Mouse (Mus musculus) limb, embryonic 10.5 days (tissue): ENCODE measurements around the gene Xpo4. TPM values are rescaled to one million over a fixed set of nuclear protein-coding genes. Genes with fewer than 3 reads are reported as not detected.

Experiments used
- DNase-seq: peaks from one replicate; pipeline ENCODE4 v3.0.0-alpha.2; 2017; ENCODE audit warnings: low spot score
- H3K27ac ChIP-seq: fragments of 300-500 bp; sonication (generic); 2 replicates; pipeline ENCODE4 v1.5.1; 2016; ENCODE audit warnings: mild to moderate bottlenecking
- H3K27me3 ChIP-seq: fragments of 300-500 bp; sonication (generic); 2 replicates; pipeline ENCODE4 v1.6.1; 2016; ENCODE audit warnings: low read depth, mild to moderate bottlenecking; ENCODE audit not compliant: poor library complexity, severe bottlenecking
- H3K36me3 ChIP-seq: fragments of 300-500 bp; sonication (generic); 2 replicates; pipeline ENCODE4 v1.6.1; 2016; ENCODE audit warnings: mild to moderate bottlenecking, moderate library complexity
- H3K4me1 ChIP-seq: fragments of 300-500 bp; sonication (generic); 2 replicates; pipeline ENCODE4 v1.6.1; 2016
- H3K4me3 ChIP-seq: fragments of 300-500 bp; sonication (generic); 2 replicates; pipeline ENCODE4 v1.5.1; 2016; ENCODE audit warnings: mild to moderate bottlenecking, moderate library complexity
- H3K9me3 ChIP-seq: fragments of 300-500 bp; sonication (generic); replicated peaks from 2 replicates; pipeline ENCODE4 v1.6.1; 2016; ENCODE audit warnings: mild to moderate bottlenecking
- WGBS: fragments of 180-500 bp; shearing (Covaris S2); methylation state at CpG from one replicate; pipeline ENCODE4 v1.1.7; 2016; 5-methylcytosine and 5-hydroxymethylcytosine counted together
- polyA plus RNA-seq: library from polyadenylated mRNA; unstranded; fragments of >200 nt; fragmentation: Nextera tagmentation; extraction: Ambion mirVana; gene quantifications from 2 replicates; pipeline ENCODE4 v1.2.1, GENCODE M21; 2016

The Xpo4 gene
- polyA plus RNA-seq, result 30.3 and 33.4 TPM in 2 replicates

DNA sequence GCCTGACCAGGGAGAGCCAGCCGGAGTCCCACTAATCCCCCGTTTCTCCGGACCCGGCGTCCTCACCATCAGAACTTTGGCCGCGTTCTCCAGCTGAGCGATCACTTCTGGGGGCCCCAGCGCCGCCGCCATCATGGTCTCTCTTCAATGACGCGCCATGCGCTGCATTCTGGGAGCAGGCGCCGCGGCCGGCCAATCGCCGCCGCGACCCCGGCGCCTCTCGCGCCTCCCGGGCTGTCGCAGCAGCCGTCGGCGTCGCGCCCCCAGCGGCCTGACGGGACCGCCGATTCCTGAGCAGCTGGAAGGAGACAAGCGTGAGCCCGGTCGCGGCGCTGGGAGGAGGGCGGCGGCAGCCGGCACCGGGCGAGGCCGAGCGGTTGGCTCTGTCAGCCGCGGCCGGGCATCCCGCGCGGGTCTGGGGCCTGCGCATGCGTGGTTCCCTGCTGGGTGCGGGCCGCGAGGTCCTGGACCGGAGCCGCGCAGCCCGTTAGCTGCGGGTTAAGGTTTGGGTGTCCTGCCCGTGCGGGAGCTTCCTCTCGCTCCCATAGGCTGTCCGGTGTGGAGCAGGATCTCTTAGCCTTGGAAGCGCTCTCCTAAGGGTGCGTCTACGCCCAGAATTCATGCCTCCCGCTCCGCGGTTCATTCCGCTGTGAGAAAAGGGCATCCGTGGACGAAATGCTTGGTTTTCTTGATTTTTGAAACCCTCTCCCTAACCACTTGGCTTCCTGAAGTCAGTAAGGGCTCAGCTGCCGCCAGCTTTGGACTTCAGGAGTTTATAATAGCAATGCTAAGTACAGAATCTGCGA lies at the start of gene Xpo4:
TSS of gene Xpo4 (minus strand) at position 609 of the 806 bp plus-strand sequence.
- peak; percentile 89 for DNase-seq
- Histone ChIP-seq H3K9me3 (no peaks in the 10 kb centered on the region), H3K27ac (peak within 1 kb of the TSS; percentile 97), H3K27me3 (no peaks in the 10 kb centered on the region), H3K4me3 (peak within 1 kb of the TSS; percentile 95), H3K36me3 (peaks cover 9% of the 10 kb centered on the region), H3K4me1 (peaks cover 13% of the 10 kb centered on the region)
- WGBS, result under 1% methylated on average over 80 of the region's 80 CpGs

DNA sequence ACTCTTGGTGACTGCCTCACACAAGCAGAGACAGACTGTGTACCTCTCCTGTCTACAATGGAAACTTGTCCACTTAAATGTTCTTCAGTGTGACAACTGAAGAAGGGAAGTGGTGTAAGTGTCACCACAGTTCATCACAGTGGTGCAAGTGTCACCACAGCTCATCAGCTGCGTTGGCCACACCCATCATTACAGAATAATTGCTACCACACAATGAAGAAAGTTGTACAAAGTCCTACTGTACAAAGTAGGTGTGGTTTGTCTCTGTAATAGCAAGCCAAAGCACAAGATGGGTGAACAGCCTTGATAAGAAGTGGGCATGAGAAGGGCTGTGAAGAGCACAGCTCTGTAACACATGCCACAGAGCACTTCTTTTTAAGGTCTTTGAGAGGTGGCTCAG lies 47.7 kb upstream of the Xpo4 start:
- Histone ChIP-seq H3K4me1 (no peaks in the 10 kb centered on the region), H3K27ac (no peak overlapping the region), H3K9me3 (no peaks in the 10 kb centered on the region), H3K4me3 (no peak overlapping the region), H3K27me3 (no peaks in the 10 kb centered on the region), H3K36me3 (peaks cover 38% of the 10 kb centered on the region)
- WGBS, result 90% methylated on average over 1 of the region's 1 CpGs
- DNase-seq, result no peak

DNA sequence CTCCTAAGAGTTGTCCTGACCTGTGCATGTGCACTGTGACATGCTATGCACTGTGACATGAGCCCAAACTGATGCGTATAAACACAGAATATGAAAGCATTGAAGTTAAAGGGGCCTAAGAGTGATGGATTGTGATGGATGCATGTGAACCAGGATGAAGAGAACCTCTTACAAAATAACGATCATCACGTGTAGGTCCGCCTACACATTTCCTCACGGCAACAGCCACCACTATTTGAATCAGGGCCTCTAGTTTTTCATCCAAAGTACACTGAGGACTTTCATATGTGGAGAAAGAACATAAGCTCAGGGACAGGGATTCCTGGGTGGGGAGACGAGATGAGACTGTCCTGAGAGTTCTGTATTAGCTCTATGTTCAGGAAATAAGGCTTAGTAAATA lies 45.8 kb upstream of the Xpo4 start:
- no peak for DNase-seq
- Histone ChIP-seq H3K27ac (no peak overlapping the region), H3K27me3 (no peaks in the 10 kb centered on the region), H3K4me1 (no peaks in the 10 kb centered on the region), H3K36me3 (peaks cover 34% of the 10 kb centered on the region), H3K9me3 (no peaks in the 10 kb centered on the region), H3K4me3 (no peak overlapping the region)
- 88% methylated on average over 6 of the region's 6 CpGs for WGBS

DNA sequence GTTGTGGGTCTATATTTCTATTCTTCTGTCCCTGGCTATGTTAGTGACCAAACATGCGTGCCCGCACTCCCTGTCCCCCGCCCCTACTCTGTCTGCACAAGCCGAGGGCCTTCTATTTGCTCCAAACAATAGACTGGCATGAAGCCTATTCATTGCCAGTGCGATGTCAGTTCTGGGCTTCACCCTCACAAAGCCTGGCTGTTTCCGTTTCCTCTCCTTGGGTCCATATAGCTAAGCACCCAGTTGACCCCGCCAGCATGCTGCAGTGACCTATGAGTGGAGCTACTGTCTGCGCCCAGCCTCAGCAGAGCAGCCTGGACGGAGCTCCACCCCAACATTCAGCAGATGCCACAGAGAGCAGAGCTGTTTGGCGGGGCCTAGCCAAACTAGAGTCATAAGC lies 43.9 kb upstream of the Xpo4 start:
- H3K4me3 ChIP-seq, result no peak overlapping the region
- no peak overlapping the region for H3K27ac ChIP-seq
- no peak for DNase-seq
- H3K36me3 ChIP-seq, result peaks cover 42% of the 10 kb centered on the region
- no peaks in the 10 kb centered on the region for H3K4me1 ChIP-seq
- no peaks in the 10 kb centered on the region for H3K27me3 ChIP-seq
- 88% methylated on average over 10 of the region's 10 CpGs for WGBS
- H3K9me3 ChIP-seq, result no peaks in the 10 kb centered on the region

DNA sequence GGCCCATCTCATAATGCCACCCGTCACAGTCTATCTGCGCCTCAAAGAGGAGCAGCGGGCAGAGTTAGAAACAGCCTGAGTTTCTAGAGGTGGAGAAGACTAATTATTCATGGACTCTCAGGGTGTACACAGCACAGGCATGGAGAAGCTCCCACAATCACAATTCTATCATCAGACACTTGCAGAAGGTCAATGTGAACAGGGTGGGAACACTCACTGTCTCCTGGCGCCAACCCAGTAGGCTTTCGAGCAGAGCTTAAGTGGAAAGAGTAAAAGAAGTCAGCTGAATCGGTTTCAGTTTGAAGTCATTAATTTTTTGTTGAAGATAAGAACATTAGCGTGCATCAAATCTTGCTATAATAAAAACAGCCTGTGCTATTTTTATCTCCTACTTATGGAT lies 43.4 kb upstream of the Xpo4 start:
- H3K9me3 ChIP-seq, result no peaks in the 10 kb centered on the region
- peaks cover 42% of the 10 kb centered on the region for H3K36me3 ChIP-seq
- H3K27ac ChIP-seq, result no peak overlapping the region
- WGBS, result 94% methylated on average over 7 of the region's 7 CpGs
- no peaks in the 10 kb centered on the region for H3K27me3 ChIP-seq
- H3K4me1 ChIP-seq, result no peaks in the 10 kb centered on the region
- H3K4me3 ChIP-seq, result no peak overlapping the region
- no peak for DNase-seq

DNA sequence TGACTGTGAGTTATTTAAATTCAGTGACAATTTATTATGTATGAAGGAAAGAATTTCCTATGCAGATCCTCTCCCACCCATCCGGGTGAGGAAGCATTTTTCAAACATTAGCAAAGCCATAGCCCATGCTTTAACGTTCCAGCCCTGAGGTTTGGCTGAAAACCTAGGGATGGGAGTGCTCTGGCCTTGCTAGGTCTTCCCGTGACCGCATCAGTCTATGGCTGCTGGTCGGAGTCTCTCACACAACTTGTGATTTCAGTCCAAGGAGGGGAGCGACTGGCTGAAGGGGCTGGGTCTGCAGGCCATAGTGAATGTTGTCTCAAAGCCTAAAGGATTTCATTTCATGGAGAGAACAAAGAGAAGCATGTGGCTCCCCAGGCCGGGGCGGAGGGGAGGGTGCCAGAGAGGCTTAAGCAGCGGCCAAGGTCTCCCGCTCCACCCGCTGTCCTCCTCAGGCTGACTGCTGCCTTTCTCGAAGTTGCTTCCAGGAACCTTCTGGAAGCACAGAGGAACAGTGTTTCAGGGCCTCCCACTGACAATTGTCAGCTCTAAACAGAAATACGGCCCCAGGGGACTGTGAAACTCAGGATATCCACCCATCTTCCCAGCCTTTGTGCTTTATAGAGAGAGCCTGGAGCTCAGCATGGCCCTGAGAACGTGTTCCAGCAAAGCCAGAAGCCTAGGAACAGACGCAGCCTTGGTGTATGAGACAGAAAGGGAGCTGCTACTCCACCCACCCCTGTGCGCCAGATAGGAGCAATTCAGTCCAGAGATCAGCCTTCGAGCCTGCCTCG lies 42.1 kb upstream of the Xpo4 start:
- Histone ChIP-seq H3K4me1 (peaks cover 1% of the 10 kb centered on the region; the same call in 1 of the 2 replicates), H3K4me3 (no peak overlapping the region), H3K9me3 (no peaks in the 10 kb centered on the region), H3K36me3 (peaks cover 45% of the 10 kb centered on the region), H3K27ac (no peak overlapping the region; the same call in 1 of the 2 replicates), H3K27me3 (no peaks in the 10 kb centered on the region)
- DNase-seq, result no peak
- WGBS, result 78% methylated on average over 18 of the region's 18 CpGs

DNA sequence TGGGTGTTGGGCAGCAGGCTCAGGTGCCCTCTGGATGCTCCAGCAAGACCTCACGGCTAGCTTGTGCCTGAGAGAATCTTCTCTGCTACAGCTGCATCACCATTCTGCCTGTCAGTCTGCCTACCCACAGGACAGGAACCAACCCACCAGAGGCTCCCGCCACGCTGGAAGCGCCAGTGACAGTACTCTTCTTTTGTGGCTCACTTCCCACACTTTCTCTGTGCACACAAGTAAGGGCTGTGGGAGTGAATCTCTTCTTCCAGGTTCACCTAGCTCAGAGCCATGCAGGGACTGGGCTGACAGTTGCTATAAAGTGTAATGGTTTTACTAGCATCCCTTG lies 41.5 kb upstream of the Xpo4 start:
- no peak overlapping the region for H3K4me3 ChIP-seq
- WGBS, result 91% methylated on average over 4 of the region's 4 CpGs
- no peak overlapping the region for H3K27ac ChIP-seq
- H3K9me3 ChIP-seq, result no peaks in the 10 kb centered on the region
- peaks cover 51% of the 10 kb centered on the region for H3K36me3 ChIP-seq
- no peak for DNase-seq
- H3K4me1 ChIP-seq, result peaks cover 6% of the 10 kb centered on the region; the same call in 1 of the 2 replicates
- H3K27me3 ChIP-seq, result no peaks in the 10 kb centered on the region

DNA sequence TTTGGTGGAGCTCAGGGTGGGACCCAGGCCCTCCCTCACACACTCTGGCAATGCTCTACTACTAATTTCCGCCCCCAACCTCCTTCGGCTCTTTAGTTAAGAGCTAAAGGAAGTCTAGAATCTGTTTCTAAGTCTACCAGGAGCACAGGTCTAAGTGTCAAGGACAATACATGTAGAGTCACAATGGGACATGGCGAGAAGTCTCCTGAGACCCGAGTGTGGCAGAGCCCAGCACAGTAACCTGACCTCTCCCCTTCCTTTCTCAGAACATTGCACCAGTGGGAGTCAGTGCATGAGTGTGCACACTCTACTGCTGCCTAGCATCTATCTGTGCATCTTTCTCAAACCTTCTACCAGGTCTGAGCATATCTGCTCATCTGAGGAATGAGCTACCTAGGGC lies 40.5 kb upstream of the Xpo4 start:
- WGBS, result 90% methylated on average over 4 of the region's 4 CpGs
- no peak overlapping the region for H3K27ac ChIP-seq
- no peak for DNase-seq
- H3K9me3 ChIP-seq, result no peaks in the 10 kb centered on the region
- H3K36me3 ChIP-seq, result peaks cover 55% of the 10 kb centered on the region
- no peak overlapping the region for H3K4me3 ChIP-seq
- H3K4me1 ChIP-seq, result peaks cover 6% of the 10 kb centered on the region; the same call in 1 of the 2 replicates
- H3K27me3 ChIP-seq, result no peaks in the 10 kb centered on the region

DNA sequence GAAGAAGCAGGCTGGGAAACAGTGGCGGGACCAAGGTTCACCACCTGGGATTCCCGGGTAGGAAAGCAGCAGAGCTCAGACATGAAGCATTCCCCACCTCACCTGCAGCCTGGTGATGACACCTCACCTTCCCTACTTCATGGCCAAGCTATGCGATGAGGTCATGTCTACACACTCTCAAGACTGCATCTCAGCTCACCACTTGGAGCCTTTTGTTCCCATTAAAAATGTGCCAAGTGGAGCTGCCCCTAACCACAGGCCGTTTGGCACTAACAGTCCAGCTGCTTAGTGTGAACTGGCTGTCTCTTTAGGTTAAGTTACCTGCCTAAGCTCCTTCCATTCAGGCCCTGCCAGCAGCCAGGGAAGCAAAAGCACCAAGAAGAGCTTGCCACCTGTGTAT lies 39.8 kb upstream of the Xpo4 start:
- WGBS, result 90% methylated on average over 4 of the region's 4 CpGs
- peaks cover 60% of the 10 kb centered on the region for H3K36me3 ChIP-seq
- peaks cover 6% of the 10 kb centered on the region; the same call in 1 of the 2 replicates for H3K4me1 ChIP-seq
- H3K27ac ChIP-seq, result no peak overlapping the region
- no peaks in the 10 kb centered on the region for H3K9me3 ChIP-seq
- DNase-seq, result no peak
- no peak overlapping the region for H3K4me3 ChIP-seq
- no peaks in the 10 kb centered on the region for H3K27me3 ChIP-seq

DNA sequence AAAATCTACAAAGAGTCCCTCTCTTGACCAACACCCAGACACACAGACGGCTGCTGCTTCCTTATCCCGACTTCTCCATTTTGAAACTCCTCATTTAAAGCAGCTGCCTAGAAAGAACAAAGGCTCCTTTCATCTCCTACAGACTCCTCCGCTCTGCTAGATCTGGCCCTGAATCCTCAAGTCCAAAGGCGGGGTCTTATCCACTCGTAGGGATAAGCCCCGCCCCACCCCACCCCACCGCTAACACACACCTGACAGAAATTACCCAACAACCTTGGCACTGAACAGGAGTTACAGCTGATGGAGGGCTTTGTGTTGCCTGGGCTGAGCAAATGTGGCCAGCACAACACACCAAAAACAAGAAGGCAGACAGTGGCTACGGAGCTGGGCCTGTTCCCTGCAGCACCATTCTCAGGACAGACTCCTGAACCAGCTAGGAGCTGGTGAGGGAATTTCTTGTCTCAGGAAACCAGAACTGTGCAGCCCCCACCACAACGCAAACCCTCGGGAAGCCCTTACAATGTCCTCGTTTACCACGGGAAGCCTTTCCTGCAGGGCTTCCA lies 36.8 kb upstream of the Xpo4 start:
- Histone ChIP-seq H3K27ac (peak overlapping the region; percentile 46), H3K9me3 (no peaks in the 10 kb centered on the region), H3K36me3 (peaks cover 82% of the 10 kb centered on the region), H3K4me3 (no peak overlapping the region), H3K27me3 (no peaks in the 10 kb centered on the region), H3K4me1 (peaks cover 6% of the 10 kb centered on the region; the same call in 1 of the 2 replicates)
- 77% methylated on average over 12 of the region's 12 CpGs for WGBS
- no peak for DNase-seq

DNA sequence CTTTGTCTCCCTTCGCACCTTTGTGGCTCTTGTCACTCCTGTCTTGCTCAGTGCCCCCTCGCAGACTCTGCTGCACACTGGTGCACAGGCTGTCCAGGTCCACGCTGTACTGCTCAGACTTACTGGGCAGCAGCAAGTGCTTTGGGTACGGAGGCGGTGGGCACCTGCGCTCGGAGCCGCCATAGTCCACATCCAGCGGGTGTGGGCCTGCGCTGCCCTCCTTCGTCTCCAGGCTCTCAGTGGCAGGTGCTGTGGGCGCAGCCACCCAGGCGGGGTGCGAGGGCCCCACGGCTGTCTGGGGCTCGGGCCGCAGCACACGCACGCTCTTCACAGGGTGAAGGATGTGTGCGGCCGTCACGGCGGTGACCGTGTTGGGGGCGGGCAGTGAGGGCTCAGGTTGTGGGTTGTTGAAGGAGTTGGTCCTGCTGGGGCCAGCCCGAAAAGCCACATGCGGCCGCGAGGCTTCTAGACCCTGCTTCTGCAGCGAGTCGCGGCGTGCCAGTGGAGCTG lies 34.3 kb upstream of the Xpo4 start:
- H3K9me3 ChIP-seq, result no peaks in the 10 kb centered on the region
- no peaks in the 10 kb centered on the region for H3K27me3 ChIP-seq
- H3K36me3 ChIP-seq, result peaks cover 85% of the 10 kb centered on the region
- no peak for DNase-seq
- no peak overlapping the region for H3K4me3 ChIP-seq
- WGBS, result 96% methylated on average over 33 of the region's 33 CpGs
- H3K4me1 ChIP-seq, result peaks cover 6% of the 10 kb centered on the region; the same call in 1 of the 2 replicates
- H3K27ac ChIP-seq, result no peak overlapping the region

DNA sequence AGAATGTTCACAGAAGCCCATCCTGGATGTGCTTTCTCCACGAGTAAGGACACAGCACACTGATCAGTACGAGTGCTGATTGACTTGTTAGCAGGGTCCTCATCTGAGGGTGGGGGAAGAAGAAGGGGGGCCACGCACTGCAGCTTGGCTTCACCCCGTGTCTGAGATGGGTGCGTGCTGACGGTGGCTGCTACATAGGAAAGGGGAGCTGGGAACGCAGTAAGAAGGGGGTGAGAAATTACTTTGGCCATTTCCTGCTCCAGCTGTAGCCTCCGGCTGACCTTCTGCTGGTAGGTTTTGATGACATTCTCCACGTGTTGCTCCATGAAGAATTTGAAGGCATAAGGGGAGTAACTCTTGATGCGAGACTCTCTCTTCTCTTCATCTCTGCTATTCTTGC lies 33.8 kb upstream of the Xpo4 start:
- Histone ChIP-seq H3K27ac (no peak overlapping the region), H3K4me3 (no peak overlapping the region), H3K9me3 (no peaks in the 10 kb centered on the region), H3K36me3 (peaks cover 90% of the 10 kb centered on the region), H3K27me3 (no peaks in the 10 kb centered on the region), H3K4me1 (peaks cover 6% of the 10 kb centered on the region; the same call in 1 of the 2 replicates)
- DNase-seq, result no peak
- WGBS, result 91% methylated on average over 10 of the region's 10 CpGs

DNA sequence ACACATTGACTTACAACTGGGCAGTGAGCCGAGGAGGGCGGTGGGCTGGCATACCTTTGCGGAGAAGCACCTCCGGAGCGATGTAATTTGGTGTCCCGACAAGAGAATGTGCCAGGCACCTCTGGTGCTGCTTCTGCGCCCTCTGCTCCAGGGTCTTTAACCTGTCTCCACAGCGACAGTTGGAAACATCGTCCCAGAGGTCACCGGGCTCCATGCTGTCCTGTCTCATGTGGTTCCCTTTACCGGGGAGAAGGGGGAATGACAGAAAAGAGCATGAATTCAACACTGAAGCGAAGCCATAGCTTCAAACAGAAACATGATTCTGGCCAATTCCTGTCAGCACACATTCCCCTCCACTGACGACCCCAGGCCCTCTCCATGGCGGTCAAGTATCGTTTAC lies 30.8 kb upstream of the Xpo4 start:
- WGBS, result 94% methylated on average over 15 of the region's 15 CpGs
- no peaks in the 10 kb centered on the region for H3K4me1 ChIP-seq
- no peak overlapping the region for H3K4me3 ChIP-seq
- peaks cover 87% of the 10 kb centered on the region for H3K36me3 ChIP-seq
- no peaks in the 10 kb centered on the region for H3K9me3 ChIP-seq
- no peak for DNase-seq
- H3K27ac ChIP-seq, result no peak overlapping the region
- H3K27me3 ChIP-seq, result no peaks in the 10 kb centered on the region
